In the genomic region with DNA sequence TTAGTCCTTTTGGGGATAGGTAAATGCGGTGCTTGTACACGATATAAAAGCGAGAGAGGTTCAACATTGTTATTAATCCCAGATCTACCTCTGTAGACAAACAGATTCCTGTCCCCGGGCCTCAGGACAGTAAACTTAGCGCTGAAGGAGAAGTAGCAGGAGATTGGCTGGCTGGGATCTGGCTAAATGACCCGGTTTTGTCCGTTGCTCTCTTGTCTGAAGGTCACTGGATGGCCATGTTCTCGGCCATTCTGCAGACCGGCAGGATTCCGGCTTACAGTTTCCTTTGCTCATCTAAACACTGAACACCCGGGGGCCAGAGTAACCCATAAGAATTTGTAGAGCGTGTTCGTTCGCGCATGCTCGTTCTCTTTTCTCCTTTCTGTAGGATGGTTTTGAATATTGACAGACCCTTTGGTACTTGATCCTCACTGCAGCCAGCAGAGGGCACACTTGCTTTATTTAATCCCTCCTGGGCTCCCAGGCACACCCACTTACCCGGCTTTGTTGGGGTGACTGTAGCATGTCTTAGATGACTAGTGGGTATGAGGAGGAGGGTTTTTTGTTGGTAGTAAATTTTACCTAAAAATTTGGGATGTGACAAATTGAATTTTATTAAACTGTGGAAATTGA, we compare ENCODE assay signal across 8 mouse cellular contexts. TPM values are rescaled to one million over a fixed set of nuclear protein-coding genes. Genes with fewer than 3 reads are reported as not detected.
DNase-seq lines count a peak whose midpoint lies in the region; ATAC-seq and TF ChIP-seq lines count a peak whose summit lies in the region.

No protein-coding gene starts in this region.

- TF ChIP-seq POLR2A in spleen, adult 2 months (IDR thresholded peaks at IDR 0.05; ENCODE audit: low read depth, low read length) = no peak

- H3K36me3 ChIP-seq in embryonic facial prominence, embryonic 14.5 days (ENCODE audit: control insufficient read depth, insufficient read depth, low read length) = no peaks in the 10 kb centered on the region
- no peaks in the 10 kb centered on the region for H3K36me3 ChIP-seq in heart, embryonic 11.5 days (ENCODE audit: control insufficient read depth, insufficient read depth, low read length)
- H3K36me3 ChIP-seq in kidney, embryonic 14.5 days (ENCODE audit: control insufficient read depth, insufficient read depth, low read length) = no peaks in the 10 kb centered on the region
- no peaks in the 10 kb centered on the region for H3K36me3 ChIP-seq in limb, embryonic 15.5 days
- no peaks in the 10 kb centered on the region for H3K36me3 ChIP-seq in midbrain, postnatal 0 days (ENCODE audit: insufficient read depth, low read length)
- H3K36me3 ChIP-seq in spleen, adult 2 months (ENCODE audit: control insufficient read depth, insufficient read depth, low read length) = no peaks in the 10 kb centered on the region

- peak overlapping the region; percentile 64 for H3K4me2 ChIP-seq in embryonic facial prominence, embryonic 14.5 days (ENCODE audit: low read depth, low read length)
- peak overlapping the region; percentile 68 for H3K4me2 ChIP-seq in heart, embryonic 11.5 days
- peak overlapping the region; percentile 31 for H3K4me2 ChIP-seq in kidney, embryonic 14.5 days (replicated peaks; ENCODE audit: low read depth, low read length)
- H3K4me2 ChIP-seq in limb, embryonic 15.5 days = peak overlapping the region; percentile 49
- H3K4me2 ChIP-seq in midbrain, postnatal 0 days (ENCODE audit: low read depth, low read length, poor library complexity, severe bottlenecking) = peak overlapping the region; percentile 52

- no peaks in the 10 kb centered on the region for H3K9me3 ChIP-seq in embryonic facial prominence, embryonic 14.5 days (ENCODE audit: control insufficient read depth, low read length)
- no peaks in the 10 kb centered on the region for H3K9me3 ChIP-seq in heart, embryonic 11.5 days (replicated peaks; ENCODE audit: control insufficient read depth, low read length)
- no peaks in the 10 kb centered on the region for H3K9me3 ChIP-seq in kidney, embryonic 14.5 days (ENCODE audit: control insufficient read depth, low read length)
- no peaks in the 10 kb centered on the region for H3K9me3 ChIP-seq in limb, embryonic 15.5 days
- no peaks in the 10 kb centered on the region for H3K9me3 ChIP-seq in midbrain, postnatal 0 days (ENCODE audit: low read length)

- 13% methylated on average over 17 of the region's 17 CpGs for WGBS in embryonic facial prominence, embryonic 14.5 days
- WGBS in heart, embryonic 11.5 days (ENCODE audit: insufficient replicate concordance) = 16% methylated on average over 17 of the region's 17 CpGs
- 17% methylated on average over 17 of the region's 17 CpGs for WGBS in kidney, embryonic 14.5 days
- WGBS in limb, embryonic 15.5 days = 12% methylated on average over 17 of the region's 17 CpGs
- 18% methylated on average over 17 of the region's 17 CpGs for WGBS in midbrain, postnatal 0 days
- WGBS in spleen, adult 2 months = 20% methylated on average over 17 of the region's 17 CpGs

- no peaks in the 10 kb centered on the region for H3K27me3 ChIP-seq in embryonic facial prominence, embryonic 14.5 days (replicated peaks; ENCODE audit: control insufficient read depth, insufficient read depth, low read length)
- no peaks in the 10 kb centered on the region for H3K27me3 ChIP-seq in heart, embryonic 11.5 days (ENCODE audit: control insufficient read depth, insufficient read depth, low read length)
- H3K27me3 ChIP-seq in kidney, embryonic 14.5 days (ENCODE audit: control insufficient read depth, insufficient read depth, low read length) = no peaks in the 10 kb centered on the region
- no peaks in the 10 kb centered on the region for H3K27me3 ChIP-seq in limb, embryonic 15.5 days
- no peaks in the 10 kb centered on the region for H3K27me3 ChIP-seq in midbrain, postnatal 0 days (ENCODE audit: insufficient read depth, low read length)
- no peaks in the 10 kb centered on the region for H3K27me3 ChIP-seq in spleen, adult 2 months (ENCODE audit: control insufficient read depth, insufficient read depth, low read length)

- H3K27ac ChIP-seq in embryonic facial prominence, embryonic 14.5 days (replicated peaks; ENCODE audit: low read depth, low read length) = no peak overlapping the region
- H3K27ac ChIP-seq in heart, embryonic 11.5 days (ENCODE audit: low read depth, low read length) = no peak overlapping the region
- no peak overlapping the region for H3K27ac ChIP-seq in kidney, embryonic 14.5 days (ENCODE audit: low read depth, low read length)
- H3K27ac ChIP-seq in limb, embryonic 15.5 days = no peak overlapping the region
- H3K27ac ChIP-seq in midbrain, postnatal 0 days (ENCODE audit: low read depth, low read length) = no peak overlapping the region
- no peak overlapping the region for H3K27ac ChIP-seq in spleen, adult 2 months (ENCODE audit: insufficient read depth, low read length)

- DNase-seq in 416B (ENCODE audit: low read depth) = peak; percentile 81
- DNase-seq in adrenal gland, postnatal 4 days (ENCODE audit: low spot score in 2 of 2) = peak; percentile 36 to 68
- DNase-seq in embryonic facial prominence, embryonic 14.5 days (ENCODE audit: low spot score) = peak; percentile 95
- peak; percentile 94 for DNase-seq in midbrain, postnatal 0 days (ENCODE audit: low spot score)
- peak; percentile 68 to 83 for DNase-seq in spleen, adult 2 months (ENCODE audit: low read depth in 1 of 2, low spot score in 2 of 2)

- H3K4me3 ChIP-seq in embryonic facial prominence, embryonic 14.5 days (ENCODE audit: low read depth, low read length) = peak overlapping the region; percentile 32
- H3K4me3 ChIP-seq in heart, embryonic 11.5 days (ENCODE audit: low read depth, low read length) = peak overlapping the region; percentile 33
- H3K4me3 ChIP-seq in kidney, embryonic 14.5 days (ENCODE audit: low read length) = peak overlapping the region; percentile 20; the same call in 1 of the 2 replicates
- H3K4me3 ChIP-seq in limb, embryonic 15.5 days = peak overlapping the region; percentile 30
- H3K4me3 ChIP-seq in midbrain, postnatal 0 days (ENCODE audit: low read depth, low read length) = peak overlapping the region; percentile 22
- H3K4me3 ChIP-seq in spleen, adult 2 months (ENCODE audit: extremely low read depth, insufficient read depth, insufficient read length) = no peak overlapping the region

- H3K9ac ChIP-seq in embryonic facial prominence, embryonic 14.5 days (ENCODE audit: low read depth, low read length) = peak overlapping the region; percentile 53
- peak overlapping the region; percentile 35; the same call in 1 of the 2 replicates for H3K9ac ChIP-seq in heart, embryonic 11.5 days (ENCODE audit: low read depth, low read length)
- peak overlapping the region; percentile 19; the same call in 1 of the 2 replicates for H3K9ac ChIP-seq in kidney, embryonic 14.5 days (ENCODE audit: low read depth, low read length)
- H3K9ac ChIP-seq in limb, embryonic 15.5 days = no peak overlapping the region
- H3K9ac ChIP-seq in midbrain, postnatal 0 days (replicated peaks; ENCODE audit: low read length, poor library complexity, severe bottlenecking) = peak overlapping the region; percentile 30; the same call in 1 of the 2 replicates

- TF ChIP-seq CTCF in midbrain, postnatal 0 days (IDR thresholded peaks at IDR 0.05) = peak; percentile 90
- TF ChIP-seq CTCF in spleen, adult 2 months (IDR thresholded peaks at IDR 0.05; ENCODE audit: extremely low read depth, insufficient read depth, insufficient read length, insufficient replicate concordance) = peak; percentile 68; the same call in 1 of the 2 replicates

- peak; percentile 75 for ATAC-seq in embryonic facial prominence, embryonic 14.5 days (ENCODE audit: low read depth)
- ATAC-seq in heart, embryonic 11.5 days (replicated peaks; ENCODE audit: insufficient number of reproducible peaks, low FRiP score, low TSS enrichment) = no peak; the same call in 1 of the 2 replicates
- peak; percentile 76 for ATAC-seq in kidney, embryonic 14.5 days (ENCODE audit: low FRiP score, low TSS enrichment)
- ATAC-seq in limb, embryonic 15.5 days (ENCODE audit: insufficient number of reproducible peaks, low FRiP score, low TSS enrichment, low read depth) = peak; percentile 64; the same call in 1 of the 2 replicates
- ATAC-seq in midbrain, postnatal 0 days (ENCODE audit: low FRiP score) = peak; percentile 75; the same call in 1 of the 2 replicates

- peaks cover 3% of the 10 kb centered on the region; the same call in 1 of the 2 replicates for H3K4me1 ChIP-seq in embryonic facial prominence, embryonic 14.5 days (ENCODE audit: control insufficient read depth, insufficient read depth, low read length)
- peaks cover 9% of the 10 kb centered on the region; the same call in 1 of the 2 replicates for H3K4me1 ChIP-seq in heart, embryonic 11.5 days (ENCODE audit: control insufficient read depth, insufficient read depth, low read length)
- H3K4me1 ChIP-seq in kidney, embryonic 14.5 days (ENCODE audit: control insufficient read depth, insufficient read depth, low read length) = peaks cover 8% of the 10 kb centered on the region
- peaks cover 16% of the 10 kb centered on the region for H3K4me1 ChIP-seq in limb, embryonic 15.5 days
- H3K4me1 ChIP-seq in midbrain, postnatal 0 days (ENCODE audit: insufficient read depth, low read length) = peaks cover 6% of the 10 kb centered on the region; the same call in 1 of the 2 replicates
- H3K4me1 ChIP-seq in spleen, adult 2 months (ENCODE audit: control insufficient read depth, insufficient read depth, insufficient read length) = no peaks in the 10 kb centered on the region; the same call in 1 of the 2 replicates

RNA-seq across cellular contexts. Expression of gene Enc1, which starts 6.0 kb away (rescaled TPM):
- total RNA-seq in adrenal gland, postnatal 4 days (2021) = 10 to 100 TPM; 12.8 to 12.9 TPM
- 9.5 TPM in 2 replicates for polyA plus RNA-seq in embryonic facial prominence, embryonic 14.5 days (2014; fragmentation: Nextera tagmentation; extraction: Ambion mirVana)
- polyA plus RNA-seq in heart, embryonic 11.5 days (2014; fragmentation: Nextera tagmentation; extraction: Ambion mirVana) = 5.4 and 6.3 TPM in 2 replicates
- polyA plus RNA-seq in kidney, embryonic 14.5 days (2014; fragmentation: Nextera tagmentation; extraction: Ambion mirVana) = 14.2 and 14.6 TPM in 2 replicates
- polyA plus RNA-seq in limb, embryonic 15.5 days (2015; fragmentation: Nextera tagmentation; extraction: Ambion mirVana) = 6.1 and 10.4 TPM in 2 replicates
- 326 and 348 TPM in 2 replicates for total RNA-seq in midbrain, postnatal 0 days (2014; rRNA removed)
- 54.0 and 54.2 TPM in 2 replicates for polyA plus RNA-seq in midbrain, postnatal 0 days (2015; fragmentation: Nextera tagmentation; extraction: Ambion mirVana)
- polyA plus RNA-seq in spleen, adult 2 months (2012; rRNA removed) = 4.4 and 5.1 TPM in 2 replicates

RNA-seq across cellular contexts. Expression of gene Hexb, which starts 36.7 kb away (rescaled TPM):
- 10 to 100 TPM; 30.8 to 38.7 TPM for total RNA-seq in adrenal gland, postnatal 4 days (2021)
- polyA plus RNA-seq in embryonic facial prominence, embryonic 14.5 days (2014; fragmentation: Nextera tagmentation; extraction: Ambion mirVana) = 44.4 and 46.0 TPM in 2 replicates
- 31.5 and 32.3 TPM in 2 replicates for polyA plus RNA-seq in heart, embryonic 11.5 days (2014; fragmentation: Nextera tagmentation; extraction: Ambion mirVana)
- 25.3 and 31.3 TPM in 2 replicates for polyA plus RNA-seq in kidney, embryonic 14.5 days (2014; fragmentation: Nextera tagmentation; extraction: Ambion mirVana)
- 63.1 and 65.7 TPM in 2 replicates for polyA plus RNA-seq in limb, embryonic 15.5 days (2015; fragmentation: Nextera tagmentation; extraction: Ambion mirVana)
- 55.1 and 70.5 TPM in 2 replicates for total RNA-seq in midbrain, postnatal 0 days (2014; rRNA removed)
- 57.7 and 59.7 TPM in 2 replicates for polyA plus RNA-seq in midbrain, postnatal 0 days (2015; fragmentation: Nextera tagmentation; extraction: Ambion mirVana)
- polyA plus RNA-seq in spleen, adult 2 months (2012; rRNA removed) = 97.1 and 134 TPM in 2 replicates
